Mouse (Mus musculus): ENCODE results near the gene Cpeb3. TPM values are rescaled to one million over a fixed set of nuclear protein-coding genes. Genes with fewer than 3 reads are reported as not detected.
"Not testable (repeated sequence)": the region's sequence is repeated elsewhere in the genome, so short reads cannot be mapped to it uniquely, and the experiment has no call there.

The Cpeb3 gene
- 10 to 100 TPM; 12.3 to 24.1 TPM for total RNA-seq (2021)
- long read RNA-seq, experiment 1, partial matches to known transcripts, result 1 of 1 reads
- long read RNA-seq, experiment 1, other reads (novel, unspliced or antisense), result 0 of 1 reads
- long read RNA-seq, experiment 2, result 0 reads

DNA sequence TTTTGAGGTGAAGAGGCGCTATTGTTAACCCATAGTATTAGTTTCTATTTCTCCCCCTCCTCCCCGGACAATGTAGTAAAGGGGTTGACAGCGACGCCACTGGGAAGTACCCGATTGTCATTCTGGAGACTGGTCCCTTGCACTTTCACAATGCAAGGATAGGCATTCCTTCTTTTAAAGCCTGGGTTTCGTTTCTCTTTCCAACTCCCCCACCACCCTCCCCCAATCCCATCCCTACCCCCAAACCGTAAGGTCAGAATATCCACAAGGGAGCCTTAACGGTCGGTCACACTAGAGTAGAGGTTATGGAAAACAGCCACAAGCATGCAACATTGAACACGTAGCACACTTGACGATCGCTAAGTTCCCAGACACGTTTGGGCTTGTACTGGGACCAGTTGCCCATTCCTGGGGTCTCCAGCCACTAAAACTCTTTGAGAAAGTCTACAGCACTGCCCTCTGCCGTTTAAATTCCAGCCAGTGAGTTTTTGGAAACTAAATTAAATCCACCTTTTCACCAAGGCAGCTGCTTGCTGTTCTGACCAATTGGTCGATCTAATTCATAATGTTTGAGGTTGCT, at the start of gene Cpeb3:
Gene Cpeb3, minus strand, starts transcription at position 426 of the 580 bp plus-strand sequence.
- peak; percentile 30 to 47 for DNase-seq

- peak in 1 of 2 experiments; percentile 14 for DNase-seq
These were observed 46.9 kb upstream of the Cpeb3 start for GRCm38 (mm10) chr19:37255321-37255720.

GRCm38 (mm10) chr19:37252104-37252503, 43.7 kb upstream of the Cpeb3 start:
- no peak for DNase-seq

GRCm38 (mm10) chr19:37248199-37248598, 39.8 kb upstream of the Cpeb3 start:
- no peak for DNase-seq

- peak in 1 of 2 experiments; percentile 46 for DNase-seq
These were observed 38.5 kb upstream of the Cpeb3 start for GRCm38 (mm10) chr19:37246859-37247258.

- DNase-seq, result no peak
These were observed 34.3 kb upstream of the Cpeb3 start for GRCm38 (mm10) chr19:37242707-37243106.

GRCm38 (mm10) chr19:37241201-37241600, 32.8 kb upstream of the Cpeb3 start:
- peak; percentile 27 to 41 for DNase-seq

- DNase-seq, result peak; percentile 48 to 59
These were observed 30.7 kb upstream of the Cpeb3 start for GRCm38 (mm10) chr19:37239096-37239495.

DNA sequence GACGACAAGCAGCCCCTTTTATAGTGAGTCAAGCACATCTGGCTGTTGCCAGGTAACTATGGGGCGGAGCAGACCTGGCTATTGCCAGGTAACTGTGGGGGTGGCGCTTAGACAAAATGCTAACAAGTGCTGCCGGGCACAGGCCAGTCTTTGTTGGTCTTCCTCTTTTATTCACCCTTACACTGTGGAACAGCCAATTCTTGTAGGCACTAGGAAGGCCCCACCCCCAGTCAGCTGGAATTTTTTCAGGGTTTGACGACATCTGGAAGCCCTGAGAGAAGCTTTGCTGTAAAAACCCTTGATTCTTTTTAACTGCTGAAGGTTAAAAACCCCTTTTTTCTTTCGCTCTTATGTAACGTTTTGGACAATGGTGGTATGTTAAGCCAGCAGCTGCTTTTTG, 30.2 kb upstream of the Cpeb3 start:
- DNase-seq, result no peak

DNA sequence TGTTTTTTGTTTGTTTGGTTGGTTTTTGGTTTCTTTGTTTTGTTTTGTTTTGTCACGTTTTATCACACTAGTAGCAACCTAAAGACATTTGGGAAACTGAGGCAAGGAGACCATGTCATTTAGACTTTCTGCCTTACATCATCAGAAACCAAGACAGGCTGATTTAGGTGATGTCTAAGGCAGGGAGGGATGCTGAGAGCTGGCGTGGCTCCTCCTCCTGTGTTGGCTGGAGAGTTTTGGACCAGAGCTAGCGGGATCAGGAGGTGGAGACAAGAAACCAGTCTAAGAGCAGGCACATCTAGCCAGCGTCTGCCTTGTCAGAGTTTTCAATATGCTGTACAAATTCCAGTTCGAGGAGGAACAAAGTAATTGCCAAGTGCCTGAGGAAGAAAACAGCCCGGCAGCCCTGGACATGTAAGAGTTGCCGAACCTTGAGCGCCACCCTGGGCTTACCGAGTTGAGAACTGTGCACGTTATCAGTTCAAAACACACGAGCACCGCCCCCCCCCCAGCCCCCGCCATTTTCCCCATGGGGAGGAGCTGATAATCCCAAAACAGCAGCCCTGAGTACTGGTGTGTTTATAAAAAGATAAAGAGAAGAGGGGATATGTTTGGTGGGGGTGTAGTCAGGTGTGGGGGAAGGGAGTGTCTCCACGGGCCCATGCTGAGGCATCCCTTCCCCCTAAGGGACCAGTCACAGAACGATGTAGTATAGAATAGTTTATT, 29.5 kb upstream of the Cpeb3 start:
- no peak for DNase-seq

DNA sequence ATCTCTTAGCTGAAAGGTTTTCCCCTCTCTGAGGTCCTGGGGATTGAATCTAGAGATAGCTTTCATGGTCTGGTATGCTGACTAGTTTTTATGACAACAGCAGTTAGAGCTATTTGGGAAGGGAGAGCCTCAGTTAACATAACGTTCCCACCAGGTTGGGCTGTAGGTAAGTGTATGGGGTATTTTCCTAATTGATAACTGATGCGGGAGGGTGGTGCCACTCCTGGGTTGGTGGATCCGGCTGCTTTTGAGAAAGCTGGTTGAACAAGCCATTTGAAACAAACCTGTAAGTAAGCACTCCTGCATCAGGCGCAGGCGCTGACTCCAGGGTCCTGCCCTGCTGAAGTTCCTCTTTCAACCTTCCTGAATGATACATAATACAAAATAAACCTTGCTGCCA, 28.9 kb upstream of the Cpeb3 start:
- DNase-seq, result no peak

DNA sequence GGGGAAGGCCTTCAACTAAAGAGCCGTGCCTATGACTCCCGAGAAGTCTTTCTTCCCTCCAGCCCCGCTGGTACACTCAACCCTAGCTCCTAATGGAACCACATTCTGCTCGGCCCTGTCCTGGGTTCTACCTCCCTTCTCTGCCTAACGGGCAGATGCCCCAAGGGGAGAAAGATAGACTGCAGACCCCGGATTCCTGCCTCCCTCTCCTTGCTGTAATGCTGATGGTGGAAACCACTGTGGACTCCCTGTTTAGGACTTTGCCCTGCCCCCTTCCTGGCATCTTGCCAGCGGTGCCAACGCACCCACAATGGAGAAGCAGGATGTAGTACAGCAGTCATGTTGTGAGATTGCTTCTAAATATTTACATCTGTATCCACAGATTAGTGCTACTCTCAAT, 27.4 kb upstream of the Cpeb3 start:
- no peak for DNase-seq

- DNase-seq, result no peak
These were observed 25.4 kb upstream of the Cpeb3 start for GRCm38 (mm10) chr19:37233561-37234539.

DNA sequence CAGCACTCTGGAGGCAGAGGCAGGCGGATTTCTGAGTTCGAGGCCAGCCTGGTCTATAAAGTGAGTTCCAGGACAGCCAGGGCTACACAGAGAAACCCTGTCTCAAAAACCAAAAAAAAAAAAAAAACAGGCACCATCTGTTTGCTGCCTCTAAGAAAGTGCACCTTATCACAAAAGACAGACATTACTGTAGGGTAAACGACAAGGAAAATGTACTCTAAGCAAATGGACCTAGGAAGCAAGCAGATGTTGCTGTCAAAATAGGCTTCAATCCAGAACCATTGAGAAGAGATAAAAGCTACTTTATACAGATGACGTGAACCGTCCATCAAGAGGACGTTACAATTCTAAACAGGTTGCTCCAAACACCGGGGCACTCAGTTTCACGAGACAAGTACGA, 24.2 kb upstream of the Cpeb3 start:
- not testable (repeated sequence) for DNase-seq

DNA sequence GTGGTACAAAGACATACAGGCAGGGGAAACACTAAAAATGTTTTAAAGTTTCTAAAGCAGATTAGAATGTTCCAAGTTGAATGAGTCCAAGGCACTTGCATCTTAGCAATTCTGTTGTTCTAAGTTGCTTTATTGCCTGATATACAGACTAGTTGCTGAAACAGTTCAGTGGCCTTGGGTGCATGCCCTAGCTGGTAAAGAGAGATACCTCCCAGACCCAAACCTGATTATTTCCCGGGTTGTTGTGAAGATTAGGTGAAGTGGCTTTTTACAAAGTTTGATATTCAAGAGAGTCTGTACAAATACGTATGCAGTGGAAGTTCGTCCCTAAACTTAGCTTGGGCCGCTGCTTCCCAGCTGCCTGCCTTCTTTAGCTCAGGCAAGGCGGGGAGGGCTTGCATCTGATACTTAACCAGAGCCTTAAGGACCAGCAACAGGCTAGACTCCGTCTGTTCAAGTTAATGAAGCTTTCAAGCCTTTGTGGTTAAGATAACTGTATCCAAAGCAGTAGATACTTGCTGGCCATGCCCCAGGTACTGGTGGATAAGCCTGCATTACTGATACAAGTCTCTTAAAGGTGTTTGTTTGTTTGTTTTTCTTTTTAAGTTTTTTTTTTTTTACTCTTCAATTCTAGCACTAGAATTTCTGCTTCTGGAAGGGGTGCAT, 16.9 kb upstream of the Cpeb3 start:
- no peak for DNase-seq

DNA sequence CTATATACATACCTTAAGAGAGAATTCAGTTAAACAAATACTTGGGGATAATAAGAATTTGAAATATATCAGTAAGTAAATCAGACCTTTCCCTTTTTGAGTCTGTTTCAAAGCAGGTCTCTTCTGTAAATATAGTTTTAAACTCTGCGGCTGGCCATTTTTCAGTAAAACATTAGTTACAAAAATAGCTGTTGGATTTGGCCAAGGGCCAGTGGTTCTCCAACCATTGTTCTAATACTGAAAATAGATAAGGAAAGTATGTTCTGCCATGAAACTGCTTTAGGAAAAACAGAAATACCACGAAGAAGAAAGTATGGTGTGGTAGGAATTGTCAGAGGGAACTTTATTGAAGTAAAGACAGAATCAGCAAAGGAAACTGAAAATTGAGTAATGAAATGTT, 6.3 kb upstream of the Cpeb3 start:
- peak in 1 of 2 experiments; percentile 44 for DNase-seq

GRCm38 (mm10) chr19:37211416-37211815, 3.0 kb upstream of the Cpeb3 start:
- DNase-seq, result no peak

DNA sequence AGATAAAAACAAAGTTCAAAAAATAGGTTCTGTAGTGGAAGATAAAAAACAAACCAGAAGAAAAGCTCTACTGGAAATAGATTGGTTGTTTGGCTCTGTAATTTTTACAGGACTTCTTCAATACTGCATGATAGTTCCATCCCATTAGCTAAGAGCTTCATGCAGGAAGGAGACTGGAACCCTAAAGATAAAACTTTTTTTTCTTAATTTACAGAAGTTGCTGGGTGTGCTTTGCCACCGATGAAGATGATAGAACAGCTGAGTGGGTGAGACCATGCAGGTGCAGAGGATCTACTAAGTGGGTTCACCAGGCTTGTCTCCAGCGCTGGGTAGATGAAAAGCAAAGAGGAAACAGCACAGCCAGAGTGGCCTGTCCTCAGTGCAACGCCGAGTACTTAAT, 2.1 kb upstream of the Cpeb3 start:
- no peak for DNase-seq

GRCm38 (mm10) chr19:37209467-37210128, 1.2 kb upstream of the Cpeb3 start:
- no peak for DNase-seq

DNA sequence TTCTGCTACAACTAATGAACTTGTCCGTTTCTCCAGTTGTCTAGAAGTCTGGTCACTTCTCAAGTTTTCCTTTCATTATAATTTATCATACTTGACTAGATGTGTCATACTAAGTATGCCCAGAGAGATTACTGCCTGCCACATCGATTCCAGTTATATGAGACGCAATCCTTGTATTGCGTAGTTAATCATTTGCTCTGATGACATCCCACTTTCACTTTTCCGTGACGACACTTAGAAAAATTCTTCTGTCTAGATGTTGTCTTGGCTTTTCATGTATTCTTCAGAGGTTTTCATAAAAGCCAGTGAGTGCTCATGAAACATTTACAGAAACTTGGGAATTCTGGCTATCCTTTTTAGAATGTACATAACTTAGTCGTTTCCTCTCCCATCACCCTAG, 585 bp upstream of the Cpeb3 start:
- DNase-seq, result no peak
